Mouse (Mus musculus) T-helper 2 cell (primary cell): Measurements from ENCODE around the gene Hnrnpf.

Experiments
- in situ Hi-C: fragments of 300-600 bp; cut with MboI, MseI; formaldehyde crosslinking; loops from one replicate; pipeline ENCODE4 v1.15.1; 2025; ENCODE audit warnings: high pct_unique_total_duplicates

Gene Hnrnpf

GRCm38 (mm10) chr6:117890257-117890656 is 9.9 kb upstream of the Hnrnpf start:
- in situ Hi-C loops, result no loop called here

- in situ Hi-C loops, result no loop called here
These were observed 8.6 kb upstream of the Hnrnpf start for GRCm38 (mm10) chr6:117891369-117892160.

GRCm38 (mm10) chr6:117892386-117892785 is 7.7 kb upstream of the Hnrnpf start:
- in situ Hi-C loops, result no loop called here

- in situ Hi-C loops, result no loop called here
These were observed 6.7 kb upstream of the Hnrnpf start for GRCm38 (mm10) chr6:117893435-117893834.

GRCm38 (mm10) chr6:117897800-117898199 is 2.3 kb upstream of the Hnrnpf start:
- in situ Hi-C loops, result no loop called here

- in situ Hi-C loops, result loop anchor here (10.0 kb wide), 2 partner anchors 1493 to 2003 kb away; partner anchors contain the start of gene Rad52
These were observed 1.6 kb downstream of the Hnrnpf start for GRCm38 (mm10) chr6:117901510-117902402.

- in situ Hi-C loops, result loop anchor here (10.0 kb wide), 2 partner anchors 1492 to 2002 kb away; partner anchors contain the start of gene Rad52
These were observed 2.4 kb downstream of the Hnrnpf start for GRCm38 (mm10) chr6:117902556-117902955.

GRCm38 (mm10) chr6:117903836-117904235 is 3.7 kb downstream of the Hnrnpf start:
- in situ Hi-C loops, result loop anchor here (10.0 kb wide), 2 partner anchors 1491 to 2001 kb away; partner anchors contain the start of gene Rad52

GRCm38 (mm10) chr6:117905260-117905930 is 5.3 kb downstream of the Hnrnpf start:
- in situ Hi-C loops, result loop anchor here (10.0 kb wide), 2 partner anchors 1489 to 1999 kb away; partner anchors contain the start of gene Rad52

GRCm38 (mm10) chr6:117906015-117906531 is 5.9 kb downstream of the Hnrnpf start:
- in situ Hi-C loops, result loop anchor here (10.0 kb wide), 2 partner anchors 1489 to 1999 kb away; partner anchors contain the start of gene Rad52

- in situ Hi-C loops, result loop anchor here (10.0 kb wide), 2 partner anchors 1488 to 1998 kb away; partner anchors contain the start of gene Rad52
These were observed 6.6 kb downstream of the Hnrnpf start for GRCm38 (mm10) chr6:117906590-117907271.

GRCm38 (mm10) chr6:117907301-117907978 is 7.3 kb downstream of the Hnrnpf start:
- in situ Hi-C loops, result loop anchor here (10.0 kb wide), 2 partner anchors 1487 to 1997 kb away; partner anchors contain the start of gene Rad52

GRCm38 (mm10) chr6:117907979-117908355 is 7.8 kb downstream of the Hnrnpf start:
- in situ Hi-C loops, result loop anchor here (10.0 kb wide), 2 partner anchors 1487 to 1997 kb away; partner anchors contain the start of gene Rad52

GRCm38 (mm10) chr6:117908424-117908900 is 8.3 kb downstream of the Hnrnpf start:
- in situ Hi-C loops, result loop anchor here (10.0 kb wide), 2 partner anchors 1486 to 1996 kb away; partner anchors contain the start of gene Rad52

- in situ Hi-C loops, result no loop called here
These were observed 10.1 kb downstream of the Hnrnpf start for GRCm38 (mm10) chr6:117910120-117910661.

GRCm38 (mm10) chr6:117914541-117914940 is 14.4 kb downstream of the Hnrnpf start:
- in situ Hi-C loops, result no loop called here

- in situ Hi-C loops, result no loop called here
These were observed 16.1 kb downstream of the Hnrnpf start for GRCm38 (mm10) chr6:117916205-117916736.

- in situ Hi-C loops, result no loop called here
These were observed 16.8 kb downstream of the Hnrnpf start for GRCm38 (mm10) chr6:117916737-117917426.
